Mouse (Mus musculus): ENCODE measurements around the gene C1qtnf3.

C1qtnf3 gene

GRCm38 (mm10) chr15:10951951-10952759 lies at the start of gene C1qtnf3:
C1qtnf3 (plus strand) TSS chr15:10952332.
- in situ Hi-C loops (cut with MboI, MseI) = loop anchor here in 1 of 2 experiments (5.0 kb wide), 1 partner anchor 50 kb away; the partner anchor contains the start of gene Slc45a2

DNA sequence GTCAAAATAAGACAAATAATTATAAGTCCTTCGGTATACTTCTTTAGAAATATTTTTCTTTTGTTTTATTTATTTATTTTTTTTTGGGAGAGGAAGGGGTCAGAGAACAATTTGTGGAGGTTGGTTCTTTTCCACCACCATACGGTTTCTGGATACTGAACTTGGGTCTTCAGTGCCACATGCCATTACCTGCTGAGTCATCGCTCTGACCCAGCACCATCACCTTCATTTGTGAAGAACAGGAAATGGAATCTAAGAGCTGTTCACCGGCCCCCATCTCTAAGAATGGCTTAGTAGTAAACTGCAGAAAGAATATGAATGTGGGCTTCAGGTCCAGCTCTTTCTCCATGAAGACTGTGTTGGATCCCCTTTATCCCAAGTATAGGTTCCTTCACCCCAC lies 49.8 kb upstream of the C1qtnf3 start:
- in situ Hi-C loops (cut with MboI, MseI) = loop anchor here (25.0 kb wide), 1 partner anchor 410 kb away; no protein-coding TSS in a partner anchor

GRCm38 (mm10) chr15:10916611-10917311 lies 35.4 kb upstream of the C1qtnf3 start:
- in situ Hi-C loops (cut with MboI, MseI) = loop anchor here (25.0 kb wide), 1 partner anchor 396 kb away; no protein-coding TSS in a partner anchor

DNA sequence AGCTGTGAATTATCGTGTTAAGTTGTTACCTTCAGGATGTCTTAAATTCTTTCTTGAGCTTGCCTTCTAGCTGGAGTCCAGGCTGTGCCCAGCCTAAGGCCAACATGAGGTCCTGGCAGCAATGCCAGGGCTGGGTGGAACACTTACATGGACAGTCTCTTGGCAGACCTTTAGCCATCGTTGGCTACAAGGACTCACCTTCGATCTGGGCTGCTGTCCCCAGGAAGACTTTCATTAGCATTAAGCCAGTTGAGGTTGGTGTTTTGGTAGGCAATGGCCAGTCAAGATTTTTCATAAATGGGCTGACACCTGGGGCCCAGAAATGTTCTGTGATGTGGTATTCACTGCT lies 34.8 kb upstream of the C1qtnf3 start:
- in situ Hi-C loops (cut with MboI, MseI) = loop anchor here (25.0 kb wide), 1 partner anchor 395 kb away; no protein-coding TSS in a partner anchor

DNA sequence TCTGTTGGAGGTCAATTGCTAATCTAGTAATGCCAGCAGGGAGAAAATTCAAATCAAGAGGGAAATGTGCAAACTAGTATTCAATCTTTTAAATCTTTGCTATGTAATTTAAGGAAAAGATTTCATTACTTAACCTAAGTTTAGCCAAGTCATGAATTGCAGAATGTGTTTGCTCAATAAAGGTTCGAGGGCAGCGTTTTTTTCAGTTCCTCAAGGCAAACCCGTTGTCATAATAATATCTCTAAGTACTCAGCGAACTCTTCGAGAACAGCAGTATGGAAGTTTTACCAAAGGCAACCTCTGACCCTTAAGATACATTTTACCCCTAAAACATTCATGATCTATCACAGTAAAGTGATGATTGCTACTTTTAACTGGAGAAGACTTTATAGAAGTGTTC lies 31.9 kb upstream of the C1qtnf3 start:
- in situ Hi-C loops (cut with MboI, MseI) = loop anchor here (25.0 kb wide), 1 partner anchor 392 kb away; no protein-coding TSS in a partner anchor

DNA sequence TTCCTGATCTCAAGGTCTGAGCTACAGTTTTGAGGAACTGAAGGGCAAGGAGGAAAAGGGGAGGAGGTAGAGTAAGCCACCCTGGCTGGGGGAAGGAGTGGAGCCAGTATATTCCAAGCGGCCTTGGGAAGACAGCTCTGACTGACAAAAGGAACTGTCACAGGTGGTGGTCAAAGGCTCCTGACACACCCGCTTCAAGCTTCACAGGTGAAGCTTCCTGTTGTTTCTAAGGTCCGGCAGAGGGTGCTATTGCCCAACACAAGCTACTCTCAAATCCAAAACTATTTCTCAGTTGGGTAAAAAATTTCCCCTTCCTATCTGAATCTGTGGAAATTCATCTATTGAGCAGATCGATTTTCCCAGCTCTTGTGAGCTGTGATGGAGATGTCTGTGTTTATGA lies 31.1 kb upstream of the C1qtnf3 start:
- in situ Hi-C loops (cut with MboI, MseI) = loop anchor here (25.0 kb wide), 1 partner anchor 391 kb away; no protein-coding TSS in a partner anchor

DNA sequence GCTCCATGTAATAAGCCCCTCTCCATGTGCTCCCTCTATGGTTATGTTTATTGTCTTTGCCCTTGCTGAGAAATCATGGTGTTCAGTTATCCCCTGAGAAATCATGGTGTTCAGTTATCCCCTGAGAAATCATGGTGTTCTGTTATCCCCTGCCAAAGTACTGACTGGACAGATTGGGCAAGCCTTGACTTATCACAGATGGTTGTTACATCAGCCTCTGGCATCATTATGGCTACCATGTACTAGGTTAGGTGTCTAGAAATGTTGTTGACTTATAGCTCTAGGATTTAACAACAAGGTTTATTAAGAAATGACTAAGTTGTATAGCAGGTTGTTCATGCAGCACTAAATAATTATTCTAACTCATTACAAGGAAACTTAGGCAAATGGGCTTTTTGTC lies 30.1 kb upstream of the C1qtnf3 start:
- in situ Hi-C loops (cut with MboI, MseI) = loop anchor here (25.0 kb wide), 1 partner anchor 390 kb away; no protein-coding TSS in a partner anchor

DNA sequence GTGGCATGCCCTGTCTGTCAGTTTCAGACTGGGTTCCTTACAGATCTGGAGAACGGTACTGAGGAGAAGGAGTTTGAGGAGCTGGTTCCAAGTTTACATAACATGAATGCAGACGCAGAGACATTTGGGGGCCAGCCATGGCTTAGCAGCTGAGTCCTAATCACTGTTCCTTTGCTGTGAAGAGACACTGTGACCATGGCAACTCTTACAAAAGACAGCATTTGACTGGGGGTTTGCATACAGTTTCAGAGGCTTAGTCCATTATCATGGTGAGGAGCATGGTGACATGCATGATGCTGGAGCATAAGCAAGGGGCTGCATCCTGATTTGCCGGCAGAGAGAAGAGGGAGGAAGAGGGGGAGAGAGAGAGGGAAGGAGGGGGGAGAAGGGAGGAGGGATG lies 29.6 kb upstream of the C1qtnf3 start:
- in situ Hi-C loops (cut with MboI, MseI) = loop anchor here (25.0 kb wide), 1 partner anchor 390 kb away; no protein-coding TSS in a partner anchor

GRCm38 (mm10) chr15:10923076-10923995 lies 28.8 kb upstream of the C1qtnf3 start:
- in situ Hi-C loops (cut with MboI, MseI) = loop anchor here (25.0 kb wide), 1 partner anchor 389 kb away; no protein-coding TSS in a partner anchor

GRCm38 (mm10) chr15:10927325-10927724 lies 24.8 kb upstream of the C1qtnf3 start:
- in situ Hi-C loops (cut with MboI, MseI) = no loop called here

DNA sequence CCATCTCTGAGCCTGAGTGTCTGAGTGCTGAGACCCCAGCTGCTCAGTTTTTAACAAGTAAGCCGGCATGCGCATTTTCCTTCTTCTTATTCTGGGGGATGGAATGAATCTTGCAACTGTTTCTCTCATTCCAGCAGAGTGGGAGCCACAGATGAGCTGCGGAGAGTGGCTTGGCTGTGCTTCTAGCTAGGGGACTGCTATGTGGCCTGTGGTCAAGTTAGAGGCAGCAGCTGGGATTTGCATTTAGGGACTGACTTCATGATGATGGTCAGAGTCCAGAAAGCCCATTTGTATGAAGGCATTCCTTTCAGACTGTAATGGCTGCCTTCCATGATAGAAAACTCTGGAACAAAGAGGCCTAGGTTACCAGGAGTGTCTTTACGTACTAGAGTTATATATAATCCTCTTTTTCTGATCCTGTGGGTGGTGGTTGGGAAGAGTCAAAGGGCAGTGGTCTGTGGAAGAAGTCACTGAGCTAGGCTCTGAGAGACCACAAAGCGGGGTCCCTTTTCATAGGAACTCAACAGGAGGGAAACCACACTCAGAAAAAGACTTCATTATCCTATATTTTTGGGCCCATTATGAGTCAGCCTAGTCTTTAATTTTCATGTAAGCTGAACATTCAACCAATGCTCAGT lies 23.4 kb upstream of the C1qtnf3 start:
- in situ Hi-C loops (cut with MboI, MseI) = no loop called here

GRCm38 (mm10) chr15:10933930-10934329 lies 18.2 kb upstream of the C1qtnf3 start:
- in situ Hi-C loops (cut with MboI, MseI) = loop anchor here in 1 of 2 experiments (10.0 kb wide), 1 partner anchor 1629 kb away; no protein-coding TSS in a partner anchor

DNA sequence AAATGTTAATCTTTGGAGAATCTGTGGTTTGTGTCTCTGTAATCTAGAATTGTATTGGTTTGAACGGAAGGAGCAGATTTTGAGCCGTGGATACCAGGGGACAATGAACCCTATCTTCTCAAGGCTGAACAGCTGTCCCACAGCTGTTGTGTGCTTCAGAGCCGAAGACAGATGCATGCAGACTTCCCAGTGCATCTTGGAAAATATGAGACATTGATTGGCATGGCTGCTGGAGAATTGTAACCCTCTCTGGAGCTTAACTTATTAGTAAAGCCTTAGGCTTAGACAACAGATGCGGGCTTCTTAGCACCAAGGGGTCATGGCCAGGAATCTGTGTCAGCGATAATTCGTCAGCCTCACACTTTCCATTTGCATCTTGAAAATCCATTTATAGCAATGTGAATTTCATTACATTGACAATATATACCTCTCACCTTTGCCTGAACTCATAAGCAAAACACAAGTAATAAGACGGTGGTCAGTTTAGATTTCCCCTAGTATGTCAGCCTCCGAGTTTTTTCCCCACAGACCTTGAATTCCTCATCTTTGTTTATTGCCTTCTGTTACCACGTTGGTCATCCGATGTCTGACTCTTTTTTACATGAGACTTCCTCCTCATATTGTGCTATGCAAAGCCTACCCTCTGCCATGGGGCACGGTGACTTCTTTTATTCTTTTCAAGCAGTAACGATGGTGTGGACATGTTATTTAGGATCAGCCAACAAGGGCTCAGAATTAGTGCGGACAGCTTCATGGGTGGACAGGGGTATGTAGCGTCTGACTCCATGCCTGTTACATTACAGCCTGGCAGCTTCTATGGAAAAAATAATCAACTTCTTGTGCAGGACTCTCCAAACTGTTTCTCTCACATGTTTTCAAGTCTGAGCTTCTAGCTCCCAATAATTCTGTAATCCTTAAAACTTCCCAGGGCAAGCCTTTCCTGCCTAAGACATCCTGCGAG lies 11.7 kb upstream of the C1qtnf3 start:
- in situ Hi-C loops (cut with MboI, MseI) = no loop called here

DNA sequence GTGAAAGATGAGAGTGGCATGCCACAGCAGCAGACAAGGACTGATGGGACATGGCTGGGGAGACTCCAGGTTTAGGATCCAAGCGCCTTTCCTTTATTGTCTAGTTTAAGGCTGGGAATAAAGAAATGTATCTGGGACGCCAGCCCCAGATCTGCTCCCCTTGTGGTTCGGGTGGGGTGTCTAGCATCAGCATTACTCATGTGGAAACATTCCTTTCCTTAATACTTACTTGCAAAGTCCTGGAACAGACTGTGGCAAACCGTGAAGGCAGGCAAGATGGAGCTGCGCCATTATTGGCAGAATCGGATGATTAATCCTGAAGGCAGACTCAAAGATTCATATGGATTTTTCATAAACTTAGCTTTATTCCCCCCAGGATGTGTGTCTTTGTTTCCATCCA lies 10.2 kb upstream of the C1qtnf3 start:
- in situ Hi-C loops (cut with MboI, MseI) = no loop called here

GRCm38 (mm10) chr15:10947852-10948251 lies 4.3 kb upstream of the C1qtnf3 start:
- in situ Hi-C loops (cut with MboI, MseI) = no loop called here

- in situ Hi-C loops (cut with MboI, MseI) = loop anchor here in 1 of 2 experiments (5.0 kb wide), 1 partner anchor 49 kb away; the partner anchor contains the start of gene Slc45a2
These were observed 701 bp downstream of the C1qtnf3 start for GRCm38 (mm10) chr15:10952760-10953305.

DNA sequence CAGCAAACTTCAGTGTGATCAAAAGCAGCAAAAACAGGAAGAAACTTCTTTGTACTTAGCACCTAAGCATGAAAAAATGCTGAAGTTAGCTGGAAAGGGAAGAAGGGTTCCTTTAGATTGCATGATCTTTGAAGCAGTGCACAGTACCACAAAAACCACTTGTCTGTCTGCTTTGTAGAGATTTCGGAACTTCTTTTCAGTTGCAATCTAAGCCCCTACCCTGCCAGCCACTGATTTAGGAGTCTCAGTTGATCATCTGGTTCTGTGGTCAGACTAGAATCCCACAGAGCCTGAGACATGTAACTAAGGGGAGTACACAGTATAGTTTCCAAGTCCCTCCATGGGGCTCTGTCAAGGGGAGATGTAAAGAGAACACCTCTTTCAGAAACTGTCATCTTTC lies 1.3 kb downstream of the C1qtnf3 start:
- in situ Hi-C loops (cut with MboI, MseI) = loop anchor here in 1 of 2 experiments (5.0 kb wide), 1 partner anchor 49 kb away; the partner anchor contains the start of gene Slc45a2

DNA sequence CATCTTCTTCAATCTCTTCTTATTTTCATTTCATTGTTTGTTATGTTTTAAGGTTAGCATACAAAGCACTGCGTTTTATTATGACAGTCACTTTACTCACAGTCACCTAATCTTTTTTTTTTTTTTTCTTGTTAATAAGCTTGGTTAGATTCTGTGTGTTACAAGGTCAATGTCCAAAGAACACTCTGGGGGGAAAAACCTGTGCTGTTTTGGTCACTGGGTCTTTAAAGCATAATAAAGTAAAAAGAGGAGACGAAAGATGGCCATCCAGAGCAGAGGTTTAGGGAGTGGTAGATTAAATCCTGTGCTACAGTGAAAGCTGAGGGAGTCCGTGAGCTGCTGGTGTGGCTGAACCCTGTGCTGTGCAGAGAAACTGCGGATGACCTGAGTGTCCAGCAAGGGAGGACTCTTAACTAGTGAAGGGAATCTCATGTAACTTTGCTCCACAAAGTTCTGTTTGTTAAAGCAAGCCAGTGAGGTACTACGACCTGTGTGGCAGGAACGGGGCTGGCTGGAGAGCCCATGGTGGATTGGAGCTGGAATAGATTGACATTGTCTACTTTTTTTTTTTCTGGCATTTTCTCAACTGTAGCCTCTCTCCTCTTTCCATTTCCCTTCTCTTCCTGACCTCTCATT lies 2.4 kb downstream of the C1qtnf3 start:
- in situ Hi-C loops (cut with MboI, MseI) = loop anchor here in 1 of 2 experiments (5.0 kb wide), 1 partner anchor 48 kb away; the partner anchor contains the start of gene Slc45a2
